Mouse (Mus musculus): ENCODE data around the gene 1700008O03Rik.
A peak's percentile ranks its signal among the peaks of the same experiment; 100 is the strongest.

1700008O03Rik gene

GRCm38 (mm10) chr7:44385720-44386119 is at the start of gene 1700008O03Rik:
Gene 1700008O03Rik (minus strand): TSS chr7:44385820.
- no peak for DNase-seq

GRCm38 (mm10) chr7:44434089-44434488 is 48.5 kb upstream of the 1700008O03Rik start:
- DNase-seq = no peak

GRCm38 (mm10) chr7:44433371-44433770 is 47.8 kb upstream of the 1700008O03Rik start:
- DNase-seq = peak; percentile 19

- DNase-seq = no peak
These were observed 46.9 kb upstream of the 1700008O03Rik start for GRCm38 (mm10) chr7:44432550-44432949.

- no peak for DNase-seq
These were observed 44.2 kb upstream of the 1700008O03Rik start for GRCm38 (mm10) chr7:44429534-44430488.

- no peak for DNase-seq
These were observed 43.4 kb upstream of the 1700008O03Rik start, which contains the start of gene Lrrc4b for GRCm38 (mm10) chr7:44428968-44429521. Gene Lrrc4b (plus strand): TSS chr7:44429018.

- no peak for DNase-seq
These were observed 42.7 kb upstream of the 1700008O03Rik start for GRCm38 (mm10) chr7:44428171-44428950.

- no peak for DNase-seq
These were observed 42.0 kb upstream of the 1700008O03Rik start for GRCm38 (mm10) chr7:44427666-44428065.

- DNase-seq = peak; percentile 71
These were observed 27.7 kb upstream of the 1700008O03Rik start for GRCm38 (mm10) chr7:44413307-44413706.

GRCm38 (mm10) chr7:44411144-44411543 is 25.5 kb upstream of the 1700008O03Rik start:
- DNase-seq = no peak

- no peak for DNase-seq
These were observed 20.4 kb upstream of the 1700008O03Rik start for GRCm38 (mm10) chr7:44406015-44406355.

GRCm38 (mm10) chr7:44405346-44406014 is 19.9 kb upstream of the 1700008O03Rik start:
- DNase-seq = peak; percentile 95

GRCm38 (mm10) chr7:44401673-44402072 is 16.1 kb upstream of the 1700008O03Rik start:
- no peak for DNase-seq

GRCm38 (mm10) chr7:44398570-44398969 is 12.9 kb upstream of the 1700008O03Rik start:
- DNase-seq = peak; percentile 71

GRCm38 (mm10) chr7:44393284-44393683 is 7.7 kb upstream of the 1700008O03Rik start:
- no peak for DNase-seq

GRCm38 (mm10) chr7:44392341-44392740 is 6.7 kb upstream of the 1700008O03Rik start:
- DNase-seq = no peak

- no peak for DNase-seq
These were observed 6.2 kb upstream of the 1700008O03Rik start for GRCm38 (mm10) chr7:44391831-44392230.

- DNase-seq = no peak
These were observed 932 bp downstream of the 1700008O03Rik start for GRCm38 (mm10) chr7:44384716-44385059.

GRCm38 (mm10) chr7:44383980-44384715 is 1.5 kb downstream of the 1700008O03Rik start, which contains the start of gene Syt3:
Gene Syt3 (plus strand): TSS chr7:44384102.
- DNase-seq = peak; percentile 76

- DNase-seq = no peak
These were observed 3.1 kb downstream of the 1700008O03Rik start for GRCm38 (mm10) chr7:44382541-44382940.

- DNase-seq = peak; percentile 81
These were observed 7.3 kb downstream of the 1700008O03Rik start for GRCm38 (mm10) chr7:44378290-44378689.

- no peak for DNase-seq
These were observed 9.8 kb downstream of the 1700008O03Rik start for GRCm38 (mm10) chr7:44375793-44376192.
